Mouse (Mus musculus): ENCODE measurements around the gene Gm11563.

DNA sequence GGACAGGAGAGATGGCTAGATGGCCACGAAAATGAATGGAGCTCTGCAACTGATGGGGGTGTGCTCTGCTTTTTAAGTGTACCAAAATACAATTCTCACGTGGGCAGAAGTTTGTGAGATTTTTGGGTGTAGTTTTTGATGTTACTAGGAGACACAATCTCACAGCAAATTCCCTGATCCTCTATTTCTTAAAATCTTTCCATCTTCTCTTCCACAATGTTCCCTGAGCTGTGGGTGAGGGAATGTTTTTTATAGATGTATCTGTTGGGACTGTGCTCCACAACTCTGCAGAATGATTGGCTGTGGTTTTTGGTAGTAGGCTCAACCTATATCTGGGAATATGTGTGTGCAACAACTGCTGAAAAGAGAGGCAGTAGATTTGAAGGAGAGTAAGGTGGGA is 25.5 kb downstream of the Gm11563 start:
- TF ChIP-seq POLR2A (IDR thresholded peaks at IDR 0.05; ENCODE audit: extremely low read depth, insufficient read depth, low read length): no peak
- TF ChIP-seq CTCF (IDR thresholded peaks at IDR 0.05; ENCODE audit: low read depth, low read length): no peak
